Mouse (Mus musculus) embryo, embryonic 10.5 days (tissue): ENCODE measurements around the gene Ifitm1.
A peak's percentile ranks its signal among the peaks of the same experiment; 100 is the strongest.

Source experiments
- DNase-seq: peaks from one replicate; pipeline ENCODE4 v3.0.0-alpha.2; 2015; ENCODE audit warnings: low spot score

Ifitm1 gene

GRCm38 (mm10) chr7:140981704-140982103 lies 14.7 kb downstream of the Ifitm1 start:
- no peak for DNase-seq

DNA sequence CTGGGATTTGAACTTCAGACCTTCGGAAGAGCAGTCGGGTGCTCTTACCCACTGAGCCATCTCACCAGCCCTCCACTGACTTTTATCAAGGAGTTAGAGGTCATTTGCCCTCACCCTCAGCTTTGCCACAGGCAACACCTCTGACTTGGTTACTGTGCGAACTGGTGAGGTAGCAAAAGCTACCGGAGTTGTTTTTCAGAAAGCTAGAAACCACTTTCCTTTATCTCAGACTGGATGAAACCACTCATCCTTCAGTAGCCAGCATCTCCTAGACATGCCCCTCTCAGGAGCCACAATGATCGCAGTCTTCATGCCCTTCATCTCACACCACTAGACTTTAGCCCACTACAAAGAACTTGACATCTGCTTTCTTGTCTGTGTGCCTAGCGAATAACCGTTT lies 15.9 kb downstream of the Ifitm1 start:
- no peak for DNase-seq

DNA sequence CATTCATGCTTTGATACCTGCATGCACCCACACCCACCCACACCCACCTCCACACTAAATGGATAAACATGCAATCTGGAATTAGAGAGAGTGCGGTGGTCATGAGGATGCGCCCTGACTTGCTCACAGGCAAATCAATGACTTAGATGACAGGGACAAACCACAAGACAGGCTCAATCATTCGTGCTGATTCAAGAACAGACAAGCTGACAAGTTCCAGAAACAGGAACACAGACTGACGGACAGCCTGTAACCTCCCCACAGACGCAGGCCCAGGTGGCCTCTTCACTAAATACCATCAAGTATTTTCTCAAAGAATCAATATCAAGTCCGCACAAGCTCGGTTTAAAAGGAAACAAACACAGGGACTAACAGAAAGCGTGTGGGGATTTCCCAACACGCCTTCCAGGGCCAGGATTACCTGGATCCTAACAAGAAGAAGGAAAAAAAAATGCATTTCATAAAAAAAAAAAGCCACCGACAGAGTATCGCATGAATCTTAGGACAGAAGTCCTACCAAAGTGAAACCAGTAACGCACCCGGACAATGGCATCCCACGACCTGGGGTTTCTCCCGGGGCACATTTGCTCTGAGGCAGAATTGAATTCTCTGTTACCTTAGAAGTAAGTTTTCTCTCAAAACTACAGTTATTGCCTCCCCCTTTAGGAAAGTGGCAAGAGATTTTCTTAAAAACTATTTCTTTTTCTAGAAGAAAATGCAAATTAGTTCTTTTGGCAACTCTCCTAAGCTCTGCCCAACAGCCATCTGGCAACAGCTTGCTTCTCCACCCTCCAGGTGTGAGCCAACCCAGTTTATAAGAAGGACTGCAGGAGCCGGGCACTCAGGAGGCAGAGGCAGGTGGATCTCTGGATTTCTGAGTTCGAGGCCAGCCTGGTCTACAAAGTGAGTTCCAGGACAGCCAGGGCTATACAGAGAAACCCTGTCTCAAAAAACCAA lies 20.4 kb downstream of the Ifitm1 start:
- DNase-seq = no peak

GRCm38 (mm10) chr7:140989022-140989421 lies 22.0 kb downstream of the Ifitm1 start:
- no peak for DNase-seq

GRCm38 (mm10) chr7:140990185-140990584 lies 23.2 kb downstream of the Ifitm1 start:
- DNase-seq = no peak

DNA sequence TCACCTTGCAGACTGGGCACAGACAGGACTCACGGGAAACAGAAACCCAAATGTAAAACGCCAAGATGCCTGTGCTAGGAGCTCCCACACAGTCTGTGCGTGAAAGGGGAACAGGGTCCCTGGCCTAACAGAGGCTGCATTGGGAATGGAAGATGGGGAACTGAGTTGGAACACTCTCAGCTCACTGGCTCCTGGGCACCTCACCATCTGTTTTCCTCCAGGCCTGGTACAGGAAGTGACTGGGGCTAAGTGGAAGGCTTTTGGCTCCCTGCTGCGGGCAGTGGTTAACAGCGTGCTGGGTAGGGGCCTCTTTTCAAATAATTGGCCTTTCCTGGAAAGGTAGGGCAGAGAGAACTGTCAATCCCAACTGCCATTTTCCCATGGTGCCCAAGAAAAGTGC lies 23.6 kb downstream of the Ifitm1 start:
- no peak for DNase-seq

- no peak for DNase-seq
Observed at GRCm38 (mm10) chr7:140991117-140991689, 24.2 kb downstream of the Ifitm1 start.

DNA sequence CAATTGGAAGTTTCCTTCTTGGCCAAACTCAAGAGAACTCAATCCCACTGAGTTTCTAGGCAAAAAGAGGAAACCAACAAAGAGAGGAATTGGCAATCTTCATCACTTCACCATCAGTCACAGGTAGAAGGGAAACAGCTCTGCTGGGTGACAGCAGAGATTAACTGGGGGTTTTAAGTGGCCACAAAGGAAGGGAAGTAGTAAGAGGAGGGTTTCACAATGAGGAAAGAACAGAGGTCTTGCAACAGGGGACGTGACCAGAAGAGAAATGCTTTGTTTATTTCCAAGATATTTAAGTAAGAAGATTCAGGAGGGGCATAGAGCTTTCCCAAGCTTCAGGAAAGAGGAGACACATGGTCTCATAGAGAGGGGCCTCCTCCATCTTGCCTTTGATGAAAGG lies 30.8 kb downstream of the Ifitm1 start:
- DNase-seq = no peak

- no peak for DNase-seq
Observed at GRCm38 (mm10) chr7:140998853-140999700, 32.1 kb downstream of the Ifitm1 start.

DNA sequence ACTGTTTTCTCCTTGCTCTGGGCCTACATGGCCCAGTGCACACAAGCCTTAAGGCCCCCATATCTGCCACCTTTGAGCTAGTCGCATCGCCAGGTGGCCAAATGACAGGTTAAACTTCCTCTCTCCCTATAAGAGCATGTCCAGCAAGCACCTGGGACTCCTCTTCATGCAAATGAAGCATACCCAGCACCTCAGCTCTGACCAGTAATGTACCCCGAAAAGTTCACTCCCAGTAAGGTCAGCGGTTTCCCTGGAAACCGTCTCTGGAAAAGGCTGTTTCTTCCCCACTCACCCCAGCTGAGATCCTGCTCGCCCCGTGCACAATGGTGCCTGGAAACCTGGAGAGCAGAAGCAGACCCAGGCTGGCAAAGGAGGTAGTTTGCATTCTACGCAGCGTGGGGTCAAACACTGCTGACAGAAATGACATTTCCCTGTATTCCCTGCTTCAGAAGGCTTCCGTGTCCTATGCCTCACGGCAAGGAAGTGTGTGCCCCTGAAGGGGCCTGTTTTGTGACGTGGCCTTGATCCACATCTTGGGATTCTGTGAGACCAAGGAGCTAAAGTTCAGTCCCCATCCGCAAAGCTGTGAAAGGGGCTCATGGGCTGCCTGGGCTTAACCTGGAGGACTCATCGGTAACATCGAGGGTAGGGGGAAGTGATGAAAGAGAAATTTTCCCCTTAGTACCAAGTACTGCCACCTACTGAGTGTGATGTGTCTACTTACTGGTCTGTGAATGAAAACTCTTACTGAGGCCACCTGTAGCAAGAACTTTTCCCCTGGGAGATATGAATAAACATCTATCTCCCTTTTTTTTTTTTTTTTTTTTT lies 34.1 kb downstream of the Ifitm1 start:
- no peak for DNase-seq

- DNase-seq = no peak
Observed at GRCm38 (mm10) chr7:141003248-141004010, 36.4 kb downstream of the Ifitm1 start.

DNA sequence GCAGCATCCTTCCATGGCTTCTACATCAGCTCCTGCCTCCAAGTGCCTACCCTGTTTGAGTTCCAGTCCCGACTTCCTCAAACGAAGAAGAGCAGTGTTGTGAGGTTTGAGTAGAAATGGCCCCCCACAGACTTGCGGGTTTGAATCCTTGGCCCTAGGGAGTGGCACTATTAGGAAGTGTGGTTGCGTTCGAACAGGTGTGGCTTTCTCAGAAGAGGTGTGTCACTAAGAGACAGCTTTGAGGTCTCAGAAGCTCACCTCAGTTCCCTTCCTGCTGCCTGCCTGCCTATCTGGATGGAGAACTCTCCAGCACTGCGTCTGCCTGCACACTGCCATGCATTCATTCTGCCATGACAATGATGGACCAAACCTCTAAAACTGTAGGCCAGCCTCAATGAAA lies 39.4 kb downstream of the Ifitm1 start:
- no peak for DNase-seq

DNA sequence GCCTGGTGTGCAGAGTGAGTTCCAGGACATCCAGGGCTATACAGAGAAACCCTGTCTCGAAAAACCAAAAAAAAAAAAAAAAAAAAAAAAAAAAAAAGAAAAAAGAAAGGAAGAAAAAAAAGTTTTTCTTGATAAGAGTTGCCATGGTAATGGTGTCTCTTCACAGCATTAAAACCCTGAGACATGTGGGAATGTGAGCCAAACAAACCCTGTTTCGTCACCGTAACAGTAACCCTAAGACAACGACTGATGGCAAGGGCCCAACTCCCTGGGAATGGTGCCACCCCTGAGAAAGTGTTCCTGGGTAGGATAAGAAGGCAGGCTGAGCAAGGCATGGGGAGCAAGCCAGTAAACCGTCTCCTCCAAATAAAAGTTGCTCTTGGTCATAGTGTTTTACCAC lies 39.9 kb downstream of the Ifitm1 start:
- DNase-seq = no peak

- DNase-seq = peak; percentile 52
Observed at GRCm38 (mm10) chr7:141008312-141008761, 41.3 kb downstream of the Ifitm1 start.

- DNase-seq = peak; percentile 92
Observed at GRCm38 (mm10) chr7:141008938-141009660, 42.1 kb downstream of the Ifitm1 start.

GRCm38 (mm10) chr7:141009665-141010064 lies 42.6 kb downstream of the Ifitm1 start:
- no peak for DNase-seq

DNA sequence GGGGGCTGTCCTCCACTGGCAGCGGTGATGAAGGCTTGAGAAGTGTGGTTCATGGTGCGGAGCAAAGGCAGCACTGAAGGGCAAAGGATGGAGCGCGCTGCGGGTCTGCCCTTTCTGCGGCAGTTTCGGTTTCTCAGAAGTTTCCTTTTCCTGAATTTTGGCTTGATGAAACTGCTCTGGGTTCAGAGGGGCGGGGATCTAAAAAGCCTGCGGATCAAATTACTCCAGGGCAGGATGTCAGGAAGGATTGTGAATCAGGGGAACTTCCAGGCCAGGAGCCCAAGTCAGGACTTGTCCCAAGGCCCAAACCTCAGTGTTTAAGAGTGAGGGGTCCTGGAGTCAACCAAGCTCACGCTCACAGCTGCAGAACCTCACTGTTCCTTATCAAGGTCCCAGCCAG lies 43.6 kb downstream of the Ifitm1 start, which contains the start of gene Ifitm3:
Gene Ifitm3 (minus strand): TSS at position 178 of the 400 bp plus-strand sequence.
- peak; percentile 78 for DNase-seq

DNA sequence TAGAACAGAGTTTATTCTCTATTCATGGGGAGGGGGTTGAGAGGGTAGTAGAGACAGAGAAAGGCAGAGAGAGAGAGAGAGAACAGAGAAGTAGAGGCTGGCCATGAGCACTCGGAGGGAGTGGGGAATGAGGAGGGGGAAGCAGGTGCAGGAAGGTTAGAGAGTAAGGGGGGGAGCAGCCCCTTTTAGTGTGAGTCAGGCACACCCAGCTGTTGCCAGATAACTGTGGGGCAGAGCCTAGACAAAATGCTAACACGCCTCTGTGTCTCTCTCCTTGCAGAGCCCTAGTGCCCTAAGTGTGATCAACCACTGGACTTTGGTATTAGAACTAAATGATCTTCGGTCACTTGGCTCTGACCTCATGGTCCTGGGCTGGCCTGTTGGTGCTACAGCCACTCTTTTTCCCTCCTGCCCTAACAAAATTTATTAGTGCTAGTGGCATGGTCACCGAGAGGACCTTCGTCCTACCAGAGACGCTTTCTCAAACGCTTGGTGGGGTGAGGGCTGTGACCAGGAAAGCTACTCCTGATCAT lies 44.3 kb downstream of the Ifitm1 start:
- no peak for DNase-seq
